Mouse (Mus musculus) spleen, adult 2 months (tissue): ENCODE measurements around the gene Tln1.

Experiments used
- CTCF ChIP-seq: fragments of 200-500 bp; IDR thresholded peaks from 2 replicates; pipeline ENCODE4 v1.5.1; 2011; ENCODE audit warnings: mild to moderate bottlenecking, inconsistent platforms; ENCODE audit not compliant: insufficient read depth, insufficient read length, insufficient replicate concordance; ENCODE audit errors: extremely low read depth
- POLR2A ChIP-seq: fragments of 200-500 bp; IDR thresholded peaks from 2 replicates; pipeline ENCODE4 v1.6.1; 2011; ENCODE audit warnings: low read depth, low read length, inconsistent platforms

DNA sequence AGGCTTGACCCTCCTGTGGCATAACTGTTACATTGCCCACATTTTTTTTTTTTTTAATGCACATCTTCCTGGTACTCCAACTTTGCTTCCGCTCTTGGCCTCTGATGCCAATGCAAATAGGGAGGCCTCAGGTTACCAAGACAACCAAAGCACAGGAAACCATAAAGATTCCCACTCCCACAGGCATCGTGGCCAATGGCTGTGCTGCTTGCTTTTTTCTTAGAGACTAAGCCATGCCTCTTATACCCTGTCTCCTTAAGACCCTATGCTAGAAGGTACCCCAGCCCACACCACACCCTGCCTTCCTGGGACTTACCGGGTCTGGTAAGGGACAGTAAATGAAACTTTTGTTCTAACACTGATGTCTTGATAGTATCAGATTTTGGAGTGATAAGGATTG is 31.0 kb upstream of the Tln1 start:
- no peak for TF ChIP-seq CTCF
- TF ChIP-seq POLR2A: no peak
